Mouse (Mus musculus): ENCODE data around the gene Zfp865. TPM values are rescaled to one million over a fixed set of nuclear protein-coding genes. Genes with fewer than 3 reads are reported as not detected.

Zfp865 gene
- 18.1 TPM for polyA plus RNA-seq (2012; fragmentation: generic; extraction: Trizol)

DNA sequence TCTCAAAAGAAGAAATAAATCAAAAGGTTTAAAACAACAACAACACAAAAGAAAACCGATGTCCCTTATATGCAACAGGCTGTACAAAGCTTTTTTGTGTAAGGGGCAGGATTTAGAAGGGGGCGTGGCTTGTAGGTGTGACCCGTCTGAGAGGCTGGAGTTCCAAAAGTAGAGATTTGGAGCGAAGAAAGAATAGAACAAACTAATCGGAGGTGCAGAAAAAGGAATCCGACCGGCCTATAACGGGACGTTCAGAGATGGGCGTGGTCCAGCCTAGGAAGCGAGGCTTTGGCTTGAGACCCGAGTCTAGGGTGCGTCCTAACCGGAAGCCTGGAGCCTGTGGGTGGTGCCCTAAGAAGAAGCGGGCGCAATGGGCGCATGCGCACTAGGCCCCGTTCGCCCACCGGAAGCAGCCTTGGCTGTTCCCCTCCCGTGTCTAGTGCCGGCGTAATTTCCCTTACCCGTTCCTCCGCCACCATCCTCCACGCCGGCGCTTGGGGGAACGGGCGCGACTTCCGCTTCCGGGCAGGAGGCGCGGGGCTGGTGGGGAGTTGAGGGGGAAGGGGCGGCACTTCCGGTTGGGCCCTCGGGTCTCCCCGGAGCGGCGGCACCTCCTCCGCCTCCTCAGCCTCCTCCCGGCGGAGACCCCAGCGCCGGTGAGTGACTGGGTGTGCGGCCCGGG lies at the start of gene Zfp865, which contains the start of gene Ccdc106:
Gene Zfp865 (plus strand): TSS at position 377 of the 682 bp plus-strand sequence.
Gene Ccdc106 (plus strand): TSS at position 554 of the 682 bp plus-strand sequence.
- peaks cover 10% of the 10 kb centered on the region for H3K36me3 ChIP-seq (ENCODE audit: control insufficient read depth, insufficient read depth)
- TF ChIP-seq E2F4 (IDR thresholded peaks at IDR 0.05; ENCODE audit: insufficient read depth) (no peak), MYOG (IDR thresholded peaks at IDR 0.05; ENCODE audit: control insufficient read depth in 1 of 3, insufficient read depth in 1 of 3, insufficient read length in 2 of 3, low read depth in 2 of 3) (peak in 1 of 3 experiments; percentile 7), CEBPB (IDR thresholded peaks at IDR 0.05; ENCODE audit: insufficient read depth, poor library complexity, severe bottlenecking) (no peak), USF1 (IDR thresholded peaks at IDR 0.05; ENCODE audit: low read depth) (no peak), MYOD1 (IDR thresholded peaks at IDR 0.05; ENCODE audit: control insufficient read depth in 1 of 3, insufficient read length in 2 of 3, low read depth in 2 of 3) (no peak), MAX (IDR thresholded peaks at IDR 0.05; ENCODE audit: low read depth) (no peak), POLR2A (IDR thresholded peaks at IDR 0.05; ENCODE audit: insufficient read length, low read depth) (peak; percentile 70), POLR2AphosphoS2 (IDR thresholded peaks at IDR 0.05; ENCODE audit: insufficient read length, low read depth) (peak; percentile 89), SRF (IDR thresholded peaks at IDR 0.05; ENCODE audit: control insufficient read depth, insufficient read length, low read depth) (peak; percentile 18), TCF3 (IDR thresholded peaks at IDR 0.05; ENCODE audit: insufficient read length, low read depth) (no peak), TCF12 (IDR thresholded peaks at IDR 0.05; ENCODE audit: insufficient read depth, poor library complexity, severe bottlenecking) (no peak)
- H3K27me3 ChIP-seq (ENCODE audit: control insufficient read depth, insufficient read depth, insufficient read length): no peaks in the 10 kb centered on the region

DNA sequence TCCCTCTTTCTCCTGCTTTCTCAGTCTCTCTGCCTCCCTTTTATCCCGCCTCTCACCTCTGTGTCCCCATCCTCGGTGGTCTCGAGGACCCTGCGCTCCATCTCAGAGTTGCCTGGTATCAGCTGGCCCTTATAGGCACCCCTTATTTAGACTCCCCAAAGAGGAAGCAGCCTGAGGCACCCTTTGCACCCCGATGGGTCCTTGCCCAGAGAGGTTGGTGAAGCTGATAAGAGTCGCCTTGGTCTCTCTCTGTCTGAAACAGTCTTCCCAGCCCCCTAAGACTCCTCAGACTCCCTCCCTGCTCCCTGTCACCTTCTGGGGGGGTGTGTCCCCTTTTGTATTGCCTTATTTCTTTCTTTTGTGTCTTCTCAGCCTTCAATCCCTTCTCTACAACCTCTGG lies 49.1 kb upstream of the Zfp865 start, which contains the start of gene Sbk3:
Gene Sbk3 (minus strand): TSS at position 101 of the 400 bp plus-strand sequence.
- H3K36me3 ChIP-seq (ENCODE audit: control insufficient read depth, insufficient read depth): no peaks in the 10 kb centered on the region
- no peak within 1 kb of the TSS for H3K4me3 ChIP-seq
- H3K4me2 ChIP-seq (ENCODE audit: low read depth): no peak within 1 kb of the TSS
- H3K79me2 ChIP-seq (ENCODE audit: control insufficient read depth, insufficient read depth): no peaks in the 10 kb centered on the region
- TF ChIP-seq MYOG (IDR thresholded peaks at IDR 0.05; ENCODE audit: control insufficient read depth in 1 of 3, insufficient read depth in 1 of 3, insufficient read length in 2 of 3, low read depth in 2 of 3): no peak
- H3K27me3 ChIP-seq (ENCODE audit: control insufficient read depth, insufficient read depth, insufficient read length): no peaks in the 10 kb centered on the region
- H3ac ChIP-seq (ENCODE audit: control insufficient read depth, insufficient read length): no peak within 1 kb of the TSS

More for the DNA sequence above, at the start of gene Zfp865, which contains the start of gene Ccdc106:
- H3K4me3 ChIP-seq: peak within 1 kb of the TSS; percentile 69
- H3K79me2 ChIP-seq (ENCODE audit: control insufficient read depth, insufficient read depth): peaks cover 52% of the 10 kb centered on the region
- H3K4me2 ChIP-seq (ENCODE audit: low read depth): peak within 1 kb of the TSS; percentile 88
- H3ac ChIP-seq (ENCODE audit: control insufficient read depth, insufficient read length): peak within 1 kb of the TSS; percentile 92

DNA sequence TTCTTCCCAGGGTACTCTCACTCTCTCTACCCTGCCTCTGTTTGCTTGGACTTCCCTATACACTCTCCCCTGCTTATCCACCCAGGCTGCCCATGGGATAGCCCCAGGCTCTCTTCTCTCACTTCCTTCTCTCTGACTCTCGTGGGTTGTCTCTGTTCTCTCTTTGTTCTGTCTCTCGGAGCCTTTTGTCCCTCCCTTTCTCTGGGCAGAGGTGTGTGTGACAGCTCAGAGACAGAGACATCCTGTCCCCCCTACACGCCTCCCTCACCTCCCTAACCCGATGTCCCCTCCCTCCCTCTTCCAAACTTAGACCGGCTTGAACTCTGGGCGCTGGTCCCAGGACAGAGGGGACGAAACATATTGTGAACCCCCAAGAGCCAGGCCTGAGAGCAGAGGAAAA lies 48.5 kb upstream of the Zfp865 start:
- no peak overlapping the region for H3K4me3 ChIP-seq
- H3ac ChIP-seq (ENCODE audit: control insufficient read depth, insufficient read length): no peak overlapping the region
- H3K27me3 ChIP-seq (ENCODE audit: control insufficient read depth, insufficient read depth, insufficient read length): no peaks in the 10 kb centered on the region
- no peak overlapping the region for H3K4me2 ChIP-seq (ENCODE audit: low read depth)
- H3K79me2 ChIP-seq (ENCODE audit: control insufficient read depth, insufficient read depth): no peaks in the 10 kb centered on the region
- TF ChIP-seq MAX (IDR thresholded peaks at IDR 0.05; ENCODE audit: low read depth) (no peak), USF1 (IDR thresholded peaks at IDR 0.05; ENCODE audit: low read depth) (no peak), CEBPB (IDR thresholded peaks at IDR 0.05; ENCODE audit: insufficient read depth, poor library complexity, severe bottlenecking) (no peak), TCF12 (IDR thresholded peaks at IDR 0.05; ENCODE audit: insufficient read depth, poor library complexity, severe bottlenecking) (no peak), POLR2A (IDR thresholded peaks at IDR 0.05; ENCODE audit: insufficient read length, low read depth) (no peak), TCF3 (IDR thresholded peaks at IDR 0.05; ENCODE audit: insufficient read length, low read depth) (no peak)
- no peaks in the 10 kb centered on the region for H3K36me3 ChIP-seq (ENCODE audit: control insufficient read depth, insufficient read depth)

DNA sequence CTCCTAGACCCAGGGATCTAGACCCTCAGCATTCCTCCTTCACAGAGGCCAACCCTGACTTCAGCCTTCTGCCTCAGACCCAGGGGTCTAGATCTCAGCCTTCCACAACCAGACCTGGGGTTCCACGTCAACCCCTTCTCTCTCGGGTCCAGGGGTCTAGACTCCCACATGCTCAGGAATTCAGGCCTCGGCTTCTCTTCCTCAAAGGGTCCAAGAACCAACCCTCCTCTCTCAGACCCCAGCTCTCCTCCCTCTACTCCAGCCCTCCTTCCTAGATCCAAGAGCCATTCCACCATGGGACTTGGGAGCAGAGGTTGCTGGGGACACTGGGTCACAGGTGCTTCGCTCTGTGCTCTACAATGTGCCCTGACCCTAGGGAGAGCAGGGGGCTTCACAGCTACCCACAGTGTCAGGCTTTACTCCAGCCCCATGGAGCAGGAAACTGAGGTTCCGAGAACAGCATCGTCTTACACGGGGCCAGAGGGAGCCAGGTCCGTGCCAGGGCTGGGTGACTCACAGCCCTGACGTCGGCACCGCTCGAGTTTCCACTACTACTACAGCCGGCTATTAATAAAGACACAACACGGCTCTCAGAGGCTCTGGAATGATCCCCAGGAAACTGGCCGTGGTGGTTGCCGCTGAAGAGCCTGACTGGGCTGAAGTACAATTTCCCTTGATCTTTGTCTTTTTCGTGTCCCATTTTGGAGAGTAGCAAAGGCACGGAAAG lies 47.7 kb upstream of the Zfp865 start:
- no peak for TF ChIP-seq USF1 (IDR thresholded peaks at IDR 0.05; ENCODE audit: low read depth)
- TF ChIP-seq MYOG (IDR thresholded peaks at IDR 0.05; ENCODE audit: control insufficient read depth in 1 of 3, insufficient read depth in 1 of 3, insufficient read length in 2 of 3, low read depth in 2 of 3): no peak
- TF ChIP-seq MAX (IDR thresholded peaks at IDR 0.05; ENCODE audit: low read depth): no peak
- TF ChIP-seq MYOD1 (IDR thresholded peaks at IDR 0.05; ENCODE audit: control insufficient read depth in 1 of 3, insufficient read length in 2 of 3, low read depth in 2 of 3): no peak
- no peak for TF ChIP-seq POLR2A (IDR thresholded peaks at IDR 0.05; ENCODE audit: insufficient read length, low read depth)
- TF ChIP-seq POLR2AphosphoS2 (IDR thresholded peaks at IDR 0.05; ENCODE audit: insufficient read length, low read depth): no peak
- TF ChIP-seq CEBPB (IDR thresholded peaks at IDR 0.05; ENCODE audit: insufficient read depth, poor library complexity, severe bottlenecking): no peak
- TF ChIP-seq E2F4 (IDR thresholded peaks at IDR 0.05; ENCODE audit: insufficient read depth): no peak
- no peak for TF ChIP-seq TCF12 (IDR thresholded peaks at IDR 0.05; ENCODE audit: insufficient read depth, poor library complexity, severe bottlenecking)
- peak overlapping the region; percentile 74 for H3K4me2 ChIP-seq (ENCODE audit: low read depth)
- H3K4me3 ChIP-seq: no peak overlapping the region

DNA sequence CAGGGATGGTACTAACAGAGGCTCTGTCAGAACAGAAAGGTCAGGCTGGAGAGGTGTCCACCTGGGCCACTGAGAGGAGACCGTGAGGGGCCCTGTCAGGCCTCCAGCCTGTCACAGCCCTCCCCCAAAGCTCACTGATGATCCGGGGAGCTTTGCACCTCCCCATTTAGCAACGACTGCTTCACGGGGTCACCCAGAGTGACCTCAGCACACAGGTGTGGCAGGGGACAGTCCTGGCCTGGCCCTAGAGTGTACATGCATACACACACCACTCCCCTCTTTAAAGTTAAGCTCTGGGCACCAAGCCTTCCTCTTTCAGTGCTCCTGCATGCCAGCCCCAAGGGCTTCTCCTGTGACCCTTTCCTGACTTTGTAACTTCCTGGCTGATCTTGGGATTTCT lies 44.7 kb upstream of the Zfp865 start:
- no peak for TF ChIP-seq TCF12 (IDR thresholded peaks at IDR 0.05; ENCODE audit: insufficient read depth, poor library complexity, severe bottlenecking)
- TF ChIP-seq USF1 (IDR thresholded peaks at IDR 0.05; ENCODE audit: low read depth): no peak
- TF ChIP-seq E2F4 (IDR thresholded peaks at IDR 0.05; ENCODE audit: insufficient read depth): no peak
- no peak for TF ChIP-seq MAX (IDR thresholded peaks at IDR 0.05; ENCODE audit: low read depth)
- TF ChIP-seq POLR2AphosphoS2 (IDR thresholded peaks at IDR 0.05; ENCODE audit: insufficient read length, low read depth): no peak
- no peak for TF ChIP-seq SRF (IDR thresholded peaks at IDR 0.05; ENCODE audit: control insufficient read depth, insufficient read length, low read depth)
- TF ChIP-seq CEBPB (IDR thresholded peaks at IDR 0.05; ENCODE audit: insufficient read depth, poor library complexity, severe bottlenecking): no peak
- TF ChIP-seq POLR2A (IDR thresholded peaks at IDR 0.05; ENCODE audit: insufficient read length, low read depth): no peak
- TF ChIP-seq REST (IDR thresholded peaks at IDR 0.05; ENCODE audit: insufficient read depth, insufficient read length): no peak
- no peak for TF ChIP-seq MYOG (IDR thresholded peaks at IDR 0.05; ENCODE audit: control insufficient read depth in 1 of 3, insufficient read depth in 1 of 3, insufficient read length in 2 of 3, low read depth in 2 of 3)
- TF ChIP-seq TCF3 (IDR thresholded peaks at IDR 0.05; ENCODE audit: insufficient read length, low read depth): no peak
- TF ChIP-seq MYOD1 (IDR thresholded peaks at IDR 0.05; ENCODE audit: control insufficient read depth in 1 of 3, insufficient read length in 2 of 3, low read depth in 2 of 3): no peak
- Histone ChIP-seq H3K4me2 (ENCODE audit: low read depth) (no peak overlapping the region), H3ac (ENCODE audit: control insufficient read depth, insufficient read length) (no peak overlapping the region), H3K36me3 (ENCODE audit: control insufficient read depth, insufficient read depth) (no peaks in the 10 kb centered on the region), H3K4me3 (no peak overlapping the region), H3K79me2 (ENCODE audit: control insufficient read depth, insufficient read depth) (no peaks in the 10 kb centered on the region), H3K27me3 (ENCODE audit: control insufficient read depth, insufficient read depth, insufficient read length) (peaks cover under 1% of the 10 kb centered on the region)

More for the DNA sequence above, 47.7 kb upstream of the Zfp865 start:
- no peak overlapping the region for H3ac ChIP-seq (ENCODE audit: control insufficient read depth, insufficient read length)
- H3K27me3 ChIP-seq (ENCODE audit: control insufficient read depth, insufficient read depth, insufficient read length): no peaks in the 10 kb centered on the region
- no peaks in the 10 kb centered on the region for H3K79me2 ChIP-seq (ENCODE audit: control insufficient read depth, insufficient read depth)
- no peaks in the 10 kb centered on the region for H3K36me3 ChIP-seq (ENCODE audit: control insufficient read depth, insufficient read depth)

Measured in myocyte (in vitro differentiated cells).